Mouse (Mus musculus) MEL (cell line): Measurements from ENCODE around the gene Pkd2l1.

Experiments used
- CTCF ChIP-seq, 3 experiments: IDR thresholded peaks in 2 of 3; conservative IDR thresholded peaks in 1 of 3; 2 replicates each; pipeline ENCODE4 v1.5.1; 2011 to 2012; ENCODE audit warnings: low read length in 3 of 3, low read depth in 2 of 3, mild to moderate bottlenecking in 2 of 3, improper control_type of control experiment in 1 of 3, inconsistent platforms in 1 of 3, mixed read lengths in 1 of 3, moderate library complexity in 1 of 3; ENCODE audit not compliant: control insufficient read depth in 1 of 3, insufficient read depth in 1 of 3, poor library complexity in 1 of 3, severe bottlenecking in 1 of 3
- ELF1 ChIP-seq: IDR thresholded peaks from 2 replicates; pipeline ENCODE4 v1.6.1; 2014; ENCODE audit warnings: low read depth, mild to moderate bottlenecking, inconsistent platforms, low read length, improper control_type of control experiment, moderate library complexity
- GATA1 ChIP-seq: IDR thresholded peaks from 2 replicates; pipeline ENCODE4 v1.6.1; 2011; ENCODE audit warnings: low read depth, low read length, improper control_type of control experiment
- JUND ChIP-seq: IDR thresholded peaks from 2 replicates; pipeline ENCODE4 v1.6.1; 2011; ENCODE audit warnings: low read depth, mild to moderate bottlenecking, improper control_type of control experiment, low read length
- KAT2A ChIP-seq: conservative IDR thresholded peaks from 2 replicates; pipeline ENCODE4 v1.6.1; 2012; ENCODE audit warnings: low read depth, low read length, improper control_type of control experiment, inconsistent platforms
- MAX ChIP-seq: IDR thresholded peaks from 2 replicates; pipeline ENCODE4 v1.6.1; 2011; ENCODE audit warnings: low read length, improper control_type of control experiment
- POLR2A ChIP-seq, 2 experiments: IDR thresholded peaks; 2 replicates each; pipeline ENCODE4 v1.6.1; 2011 to 2012; ENCODE audit warnings: low read length in 2 of 2, mild to moderate bottlenecking in 2 of 2, control low read depth in 1 of 2, improper control_type of control experiment in 1 of 2, low read depth in 1 of 2, moderate library complexity in 1 of 2; ENCODE audit not compliant: control insufficient read depth in 1 of 2, insufficient read depth in 1 of 2, poor library complexity in 1 of 2
- SIN3A ChIP-seq: IDR thresholded peaks from 2 replicates; pipeline ENCODE4 v1.6.1; 2012; ENCODE audit warnings: low read length, improper control_type of control experiment, inconsistent platforms
- TAL1 ChIP-seq: IDR thresholded peaks from 2 replicates; pipeline ENCODE4 v1.6.1; 2012; ENCODE audit warnings: mild to moderate bottlenecking, inconsistent platforms, low read length, moderate library complexity, mixed read lengths
- ZC3H11A ChIP-seq: IDR thresholded peaks from 2 replicates; pipeline ENCODE4 v1.6.1; 2012; ENCODE audit warnings: low read depth, mild to moderate bottlenecking, inconsistent platforms, low read length, improper control_type of control experiment

DNA sequence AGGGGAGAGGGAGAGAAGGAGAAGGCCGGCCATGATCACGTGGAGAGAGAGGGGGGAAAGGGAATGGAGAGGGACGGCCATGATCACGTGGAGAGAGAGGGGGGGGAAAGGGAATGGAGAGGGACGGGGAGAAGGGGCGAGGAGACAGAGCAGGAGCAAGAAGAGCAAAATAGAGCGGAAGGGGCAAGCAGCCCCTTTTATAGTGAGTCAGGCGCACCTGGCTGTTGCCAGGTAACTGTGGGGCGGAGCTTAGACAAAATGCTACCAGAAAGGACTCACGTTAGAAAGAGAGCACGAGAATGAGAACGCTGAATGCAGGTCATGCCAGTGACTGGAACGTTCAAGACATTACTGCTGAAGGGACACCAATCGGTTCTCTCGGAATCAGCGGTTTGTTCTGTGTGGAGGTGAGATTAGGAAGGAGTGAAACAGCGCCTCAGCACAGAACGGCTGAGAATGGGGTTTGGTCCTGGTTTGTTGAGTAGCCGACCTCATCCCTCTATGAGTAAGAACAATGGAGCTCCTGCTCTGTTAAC lies 45.3 kb upstream of the Pkd2l1 start:
- TF ChIP-seq CTCF (IDR thresholded peaks at IDR 0.05 in 2 of 3, conservative IDR thresholded peaks at IDR 0.05 in 1 of 3; ENCODE audit: control insufficient read depth in 1 of 3, insufficient read depth in 1 of 3, low read depth in 2 of 3, low read length in 3 of 3, poor library complexity in 1 of 3, severe bottlenecking in 1 of 3), result no peak
- TF ChIP-seq ZC3H11A, result no peak
- no peak for TF ChIP-seq KAT2A
- no peak for TF ChIP-seq POLR2A (IDR thresholded peaks at IDR 0.05; ENCODE audit: control insufficient read depth in 1 of 2, insufficient read depth in 1 of 2, low read depth in 1 of 2, low read length in 2 of 2, poor library complexity in 1 of 2)
- TF ChIP-seq ELF1, result no peak
- TF ChIP-seq TAL1, result no peak
- no peak for TF ChIP-seq SIN3A
- TF ChIP-seq JUND, result no peak
- no peak for TF ChIP-seq GATA1
- no peak for TF ChIP-seq MAX
